Mouse (Mus musculus): ENCODE data around the gene Gnpnat1.
"Not testable (repeated sequence)": the region's sequence is repeated elsewhere in the genome, so short reads cannot be mapped to it uniquely, and the experiment has no call there.

Gene Gnpnat1

DNA sequence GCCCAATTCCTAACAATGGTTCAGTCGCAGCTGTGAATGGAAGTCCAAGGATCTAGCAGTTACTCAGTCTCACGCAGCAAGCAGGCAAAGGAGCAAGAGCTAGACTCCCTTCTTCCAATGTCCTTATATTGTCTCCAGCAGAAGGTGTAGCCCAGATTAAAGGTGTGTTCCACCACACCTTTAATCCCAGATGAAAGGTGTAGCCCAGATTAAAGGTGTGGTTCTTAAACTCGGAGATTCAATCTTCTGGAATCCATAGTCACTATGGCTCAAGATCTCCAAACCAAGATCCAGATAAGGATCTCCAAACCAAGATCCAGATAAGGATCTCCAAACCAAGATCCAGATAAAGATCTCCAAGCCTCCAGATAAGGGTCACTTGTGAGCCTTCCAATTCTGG, at the start of gene Gnpnat1:
Gnpnat1 (minus strand) TSS at position 101 of the 400 bp plus-strand sequence.
- DNase-seq: not testable (repeated sequence)

- peak; percentile 71 for DNase-seq
Measured at GRCm38 (mm10) chr14:45453538-45454233, 49.0 kb upstream of the Gnpnat1 start.

DNA sequence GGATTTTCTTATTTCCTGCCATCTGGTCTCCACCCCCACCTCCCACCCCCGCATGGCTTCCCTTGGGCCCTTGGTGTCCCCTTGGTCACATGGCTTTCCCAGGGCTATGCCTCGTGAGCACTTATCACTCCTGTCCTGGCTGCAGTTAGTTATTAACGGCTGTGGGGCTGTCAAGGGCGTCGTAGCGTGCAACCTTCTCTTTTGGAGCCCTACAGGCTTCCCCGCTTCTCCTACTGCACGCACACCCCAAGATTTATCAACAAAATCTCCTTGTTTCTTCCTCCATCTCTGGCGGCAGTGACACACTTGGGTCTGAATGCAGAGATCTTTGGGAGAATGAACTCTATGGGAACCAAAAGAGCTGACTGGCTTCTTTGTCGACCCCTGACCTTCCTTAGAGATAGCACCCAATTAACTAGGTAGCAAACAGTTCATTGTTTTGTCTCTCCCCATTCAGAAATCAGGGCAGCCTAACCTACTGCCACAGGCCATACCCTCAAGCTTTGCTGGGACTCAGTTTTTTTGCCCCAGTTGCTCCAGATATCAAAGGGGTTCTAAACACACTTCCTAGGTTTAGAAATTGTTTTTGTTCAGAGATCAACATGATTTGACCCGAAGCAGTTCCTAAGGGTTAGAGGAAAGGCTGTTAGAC, 48.3 kb upstream of the Gnpnat1 start:
- DNase-seq: peak; percentile 77

GRCm38 (mm10) chr14:45452148-45452547, 47.4 kb upstream of the Gnpnat1 start:
- peak; percentile 74 for DNase-seq

DNA sequence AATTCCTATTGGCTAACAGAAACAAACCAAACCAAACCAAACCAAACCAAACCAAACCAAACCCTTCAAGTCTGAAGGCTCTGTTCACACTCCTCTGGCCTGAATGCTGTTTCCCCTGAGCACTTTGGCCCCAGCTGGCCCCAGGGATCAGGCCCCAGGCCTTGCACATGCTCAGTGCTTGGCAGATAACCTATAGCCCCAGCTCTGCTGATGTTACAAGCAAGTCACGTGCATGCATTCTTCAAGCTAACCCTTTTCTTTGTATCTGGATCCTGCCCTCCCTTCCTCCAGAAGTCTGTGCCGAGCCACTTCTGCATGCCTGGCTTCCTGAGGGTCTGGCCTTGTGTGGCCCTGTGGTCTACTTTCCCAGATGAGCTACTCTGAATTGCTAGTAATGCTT, 46.4 kb upstream of the Gnpnat1 start:
- DNase-seq: no peak

GRCm38 (mm10) chr14:45446777-45447176, 42.1 kb upstream of the Gnpnat1 start:
- no peak for DNase-seq

- DNase-seq: no peak
Measured at GRCm38 (mm10) chr14:45445445-45445844, 40.7 kb upstream of the Gnpnat1 start.

DNA sequence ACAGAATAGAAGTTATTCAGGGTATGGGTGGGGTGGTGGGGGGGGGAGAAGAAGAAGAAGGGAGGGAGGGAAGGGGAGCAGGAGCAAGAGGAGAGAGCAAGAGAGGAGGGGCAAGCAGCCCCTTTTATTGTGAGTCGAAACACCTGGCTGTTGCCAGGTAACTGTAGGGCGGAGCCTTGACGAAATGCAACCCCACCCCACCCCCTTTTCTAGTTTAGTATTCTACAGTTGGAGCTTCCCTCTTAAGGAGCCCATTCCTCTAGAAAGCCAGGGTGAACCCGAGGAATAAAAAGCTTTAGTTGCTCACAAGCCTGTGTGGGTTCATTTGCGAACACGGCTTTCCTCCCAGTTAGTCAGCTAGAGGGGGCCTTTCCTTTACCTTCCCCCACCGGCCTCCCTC, 40.2 kb upstream of the Gnpnat1 start:
- DNase-seq: no peak

GRCm38 (mm10) chr14:45442781-45443560, 38.3 kb upstream of the Gnpnat1 start:
- no peak for DNase-seq

DNA sequence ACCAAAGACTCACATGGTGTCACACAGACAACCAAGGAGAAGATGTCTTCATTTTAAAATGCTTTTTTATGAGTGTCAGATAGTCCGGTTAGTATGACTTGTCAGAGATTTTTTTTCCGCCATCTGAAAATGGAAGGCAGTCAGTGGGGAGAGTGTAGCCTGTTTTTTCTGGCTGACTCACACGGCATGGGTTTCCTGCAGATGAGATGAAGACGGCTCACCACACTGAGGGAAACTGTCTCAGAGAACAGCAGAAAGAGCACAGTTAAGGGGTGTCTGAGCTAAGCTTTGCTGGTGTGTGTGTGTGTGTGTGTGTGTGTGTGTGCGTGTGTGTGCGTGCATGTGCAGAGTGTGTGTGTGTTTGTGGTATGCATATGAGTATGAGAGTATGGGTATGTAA, 36.6 kb upstream of the Gnpnat1 start:
- no peak for DNase-seq

GRCm38 (mm10) chr14:45439387-45439786, 34.7 kb upstream of the Gnpnat1 start:
- DNase-seq: no peak

- no peak for DNase-seq
Measured at GRCm38 (mm10) chr14:45438931-45439275, 34.2 kb upstream of the Gnpnat1 start.

- DNase-seq: no peak
Measured at GRCm38 (mm10) chr14:45438250-45438930, 33.7 kb upstream of the Gnpnat1 start.

DNA sequence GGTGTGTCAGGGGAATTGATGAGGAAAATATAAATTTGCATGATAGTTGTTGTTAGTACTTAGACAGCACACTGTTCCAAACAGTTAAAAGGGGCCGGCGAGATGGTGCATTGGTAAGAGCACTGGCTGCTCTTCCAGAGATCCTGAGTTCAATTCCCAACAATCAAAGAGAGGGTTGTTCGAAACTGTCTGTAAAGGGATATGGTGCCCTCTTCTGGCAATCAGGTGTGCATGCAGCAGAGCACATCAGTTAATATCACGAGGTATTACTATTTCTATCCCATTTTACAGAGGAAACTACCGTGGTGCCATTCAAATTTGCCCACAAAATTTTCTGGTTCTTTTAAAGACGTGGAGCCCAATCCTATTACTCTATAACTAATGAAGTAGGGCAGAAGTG, 29.5 kb upstream of the Gnpnat1 start:
- no peak for DNase-seq

- DNase-seq: peak; percentile 56
Measured at GRCm38 (mm10) chr14:45432003-45432402, 27.3 kb upstream of the Gnpnat1 start.

DNA sequence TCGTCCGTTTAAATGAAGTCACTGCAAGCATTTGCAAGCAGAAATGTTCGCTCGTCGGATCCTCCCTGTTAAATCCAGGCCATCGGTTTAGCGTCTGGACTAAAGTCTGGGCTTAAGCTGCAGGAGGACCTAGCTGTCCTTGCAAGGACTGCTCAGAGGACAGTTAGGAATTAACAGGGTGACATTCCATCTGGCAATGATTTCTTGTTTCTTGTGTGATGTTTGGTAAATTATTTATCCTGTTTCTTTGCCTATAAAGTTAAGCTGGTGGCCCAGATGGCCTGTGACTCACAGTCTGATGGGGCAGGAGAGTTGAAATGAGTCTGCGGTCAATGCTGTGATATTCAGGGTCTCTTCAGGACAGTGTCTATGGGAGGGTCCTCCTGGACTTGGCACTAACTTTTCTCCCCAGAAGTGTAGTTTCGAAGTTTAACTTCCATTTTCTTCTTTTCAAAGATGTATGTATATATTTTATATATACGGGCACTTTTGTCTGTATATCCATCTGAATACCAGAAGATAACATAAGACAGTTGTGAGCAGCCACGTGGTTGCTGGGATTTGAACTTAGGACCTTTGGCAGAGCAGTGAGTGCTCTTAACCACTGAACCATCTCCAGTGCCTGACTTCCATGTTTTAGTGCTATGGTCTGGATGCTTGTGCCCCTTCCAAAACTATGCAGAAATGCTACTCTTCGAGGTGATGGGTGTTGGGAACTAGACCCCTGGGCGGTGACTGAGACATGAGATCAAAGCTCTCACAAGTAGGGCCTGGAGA, 25.5 kb upstream of the Gnpnat1 start:
- DNase-seq: peak; percentile 53

- peak; percentile 57 for DNase-seq
Measured at GRCm38 (mm10) chr14:45423220-45423619, 18.5 kb upstream of the Gnpnat1 start.

GRCm38 (mm10) chr14:45422371-45422770, 17.7 kb upstream of the Gnpnat1 start:
- peak; percentile 22 for DNase-seq

GRCm38 (mm10) chr14:45419323-45419722, 14.6 kb upstream of the Gnpnat1 start:
- no peak for DNase-seq

DNA sequence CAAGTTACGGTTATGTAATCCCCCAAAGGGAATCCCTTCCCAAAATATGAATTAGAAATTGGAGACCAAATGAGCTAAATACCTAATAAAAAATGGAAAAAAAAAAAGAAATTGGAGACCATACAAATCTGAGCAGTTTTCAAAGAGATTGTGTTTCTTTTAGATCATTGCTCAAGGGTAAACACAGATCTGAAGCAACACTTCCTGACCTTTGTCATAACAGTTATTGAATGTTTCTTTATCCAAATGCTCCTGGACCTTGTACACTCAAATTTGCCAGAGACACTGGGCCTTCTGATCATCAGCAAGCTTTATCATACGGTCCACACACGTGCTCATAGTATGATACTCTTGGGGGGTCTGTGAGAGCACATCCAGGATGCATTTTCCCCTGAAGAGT, 13.8 kb upstream of the Gnpnat1 start:
- no peak for DNase-seq

- DNase-seq: no peak
Measured at GRCm38 (mm10) chr14:45416265-45416664, 11.6 kb upstream of the Gnpnat1 start.

GRCm38 (mm10) chr14:45403651-45404050, 1.1 kb downstream of the Gnpnat1 start:
- no peak for DNase-seq
